Mouse (Mus musculus): Measurements from ENCODE around the gene Mrpl4.

Mrpl4 gene

GRCm38 (mm10) chr9:21017177-21017575 lies 14.6 kb downstream of the Mrpl4 start:
- DNase-seq (ENCODE audit: low spot score in 2 of 2), result no peak

- no peak for DNase-seq (ENCODE audit: low spot score in 2 of 2)
Observed at GRCm38 (mm10) chr9:21018600-21018999, 16.1 kb downstream of the Mrpl4 start.

- no peak for DNase-seq (ENCODE audit: low spot score in 2 of 2)
Observed at GRCm38 (mm10) chr9:21021363-21021762, 18.8 kb downstream of the Mrpl4 start.

GRCm38 (mm10) chr9:21022288-21022687 lies 19.8 kb downstream of the Mrpl4 start:
- no peak for DNase-seq (ENCODE audit: low spot score in 2 of 2)

- DNase-seq (ENCODE audit: low spot score in 2 of 2), result no peak
Observed at GRCm38 (mm10) chr9:21022726-21023125, 20.2 kb downstream of the Mrpl4 start.

- no peak for DNase-seq (ENCODE audit: low spot score in 2 of 2)
Observed at GRCm38 (mm10) chr9:21025258-21025810, 22.8 kb downstream of the Mrpl4 start.

GRCm38 (mm10) chr9:21026849-21027248 lies 24.3 kb downstream of the Mrpl4 start:
- no peak for DNase-seq (ENCODE audit: low spot score in 2 of 2)

GRCm38 (mm10) chr9:21027774-21028290 lies 25.3 kb downstream of the Mrpl4 start:
- no peak for DNase-seq (ENCODE audit: low spot score in 2 of 2)

GRCm38 (mm10) chr9:21028560-21029110 lies 26.1 kb downstream of the Mrpl4 start:
- DNase-seq (ENCODE audit: low spot score in 2 of 2), result no peak

GRCm38 (mm10) chr9:21029291-21030054 lies 26.9 kb downstream of the Mrpl4 start, which contains the start of gene Icam4:
Gene Icam4 (plus strand): TSS chr9:21029373.
- peak in 1 of 2 experiments; percentile 77 for DNase-seq (ENCODE audit: low spot score in 2 of 2)

- DNase-seq (ENCODE audit: low spot score in 2 of 2), result no peak
Observed at GRCm38 (mm10) chr9:21030055-21030600, 27.6 kb downstream of the Mrpl4 start.

GRCm38 (mm10) chr9:21030781-21031250 lies 28.3 kb downstream of the Mrpl4 start:
- DNase-seq (ENCODE audit: low spot score in 2 of 2), result peak in 1 of 2 experiments; percentile 83

GRCm38 (mm10) chr9:21031251-21031895 lies 28.8 kb downstream of the Mrpl4 start:
- DNase-seq (ENCODE audit: low spot score in 2 of 2), result peak; percentile 78 to 81

- peak; percentile 81 to 84 for DNase-seq (ENCODE audit: low spot score in 2 of 2)
Observed at GRCm38 (mm10) chr9:21031896-21032351, 29.4 kb downstream of the Mrpl4 start, which contains the start of gene Icam5. Gene Icam5 (plus strand): TSS chr9:21032073.

GRCm38 (mm10) chr9:21032491-21032890 lies 30.0 kb downstream of the Mrpl4 start:
- DNase-seq (ENCODE audit: low spot score in 2 of 2), result no peak

- DNase-seq (ENCODE audit: low spot score in 2 of 2), result peak in 1 of 2 experiments; percentile 56
Observed at GRCm38 (mm10) chr9:21033136-21033535, 30.6 kb downstream of the Mrpl4 start.

- DNase-seq (ENCODE audit: low spot score in 2 of 2), result no peak
Observed at GRCm38 (mm10) chr9:21034481-21035085, 32.0 kb downstream of the Mrpl4 start.

GRCm38 (mm10) chr9:21035586-21035985 lies 33.0 kb downstream of the Mrpl4 start:
- DNase-seq (ENCODE audit: low spot score in 2 of 2), result no peak

- DNase-seq (ENCODE audit: low spot score in 2 of 2), result no peak
Observed at GRCm38 (mm10) chr9:21036161-21036560, 33.6 kb downstream of the Mrpl4 start.

GRCm38 (mm10) chr9:21036666-21037065 lies 34.1 kb downstream of the Mrpl4 start:
- no peak for DNase-seq (ENCODE audit: low spot score in 2 of 2)

GRCm38 (mm10) chr9:21037481-21037891 lies 34.9 kb downstream of the Mrpl4 start:
- peak in 1 of 2 experiments; percentile 44 for DNase-seq (ENCODE audit: low spot score in 2 of 2)
